37 mouse cellular contexts compared by ENCODE assay signal in genomic region chr1:38969116-38969515, GRCm38 (mm10). TPM values are rescaled to one million over a fixed set of nuclear protein-coding genes. Genes with fewer than 3 reads are reported as not detected.
DNase-seq lines count a peak whose midpoint lies in the region; ATAC-seq lines count a peak whose summit lies in the region.
"Had no signal": no experiment of that assay in that cellular context is flagged by ENCODE, and none has a peak within 500 bp of the region (broad histone marks: within the 10 kb centered on the region; RNA-seq: fewer than 3 reads in every experiment).

No protein-coding gene starts in this region.

- H3K27me3 ChIP-seq in liver, embryonic 12.5 days (replicated peaks): no peaks in the 10 kb centered on the region
- H3K27me3 ChIP-seq: heart, embryonic 13.5 days; hindbrain, embryonic 12.5 days; hindbrain, embryonic 15.5 days had no signal

- ATAC-seq in erythroid progenitor cell, adult 5-6 weeks (replicated peaks; ENCODE audit: low FRiP score, poor library complexity, severe bottlenecking): 0 out of 2 replicates have a peak, but pooled peaks have one; percentile 25
- no peak for ATAC-seq in liver, embryonic 12.5 days
- ATAC-seq: CD4-positive, CD25-positive, alpha-beta regulatory T cell, adult 4 months; forebrain, embryonic 14.5 days; forebrain, postnatal 0 days; intestine, postnatal 0 days had no signal

- H3K4me2 ChIP-seq in liver, embryonic 12.5 days: no peak overlapping the region
- H3K4me2 ChIP-seq: embryonic facial prominence, embryonic 13.5 days; heart, embryonic 13.5 days; hindbrain, embryonic 12.5 days; hindbrain, embryonic 15.5 days had no signal

- WGBS in liver, embryonic 12.5 days (ENCODE audit: insufficient replicate concordance): 77% methylated on average over 1 of the region's 1 CpGs

- intact Hi-C loops in heart, postnatal 10 days (cut with DNase I): no loop called here

- no peak overlapping the region for H3K9ac ChIP-seq in liver, embryonic 12.5 days
- H3K9ac ChIP-seq: embryonic facial prominence, embryonic 13.5 days; forebrain, postnatal 0 days; heart, embryonic 13.5 days; hindbrain, embryonic 12.5 days; hindbrain, embryonic 15.5 days had no signal

- H3K36me3 ChIP-seq in liver, embryonic 12.5 days: no peaks in the 10 kb centered on the region
- H3K36me3 ChIP-seq: embryonic facial prominence, embryonic 10.5 days; embryonic facial prominence, embryonic 13.5 days; forebrain, embryonic 10.5 days; heart, embryonic 10.5 days; heart, embryonic 13.5 days; hindbrain, embryonic 12.5 days; hindbrain, embryonic 15.5 days had no signal

- no peak overlapping the region for H3K27ac ChIP-seq in liver, embryonic 12.5 days
- H3K27ac ChIP-seq: embryonic facial prominence, embryonic 10.5 days; embryonic facial prominence, embryonic 13.5 days; forebrain, embryonic 10.5 days; gastrocnemius, adult 2 months; heart, adult 2 months; heart, embryonic 10.5 days; heart, embryonic 13.5 days; hindbrain, embryonic 12.5 days; hindbrain, embryonic 15.5 days had no signal

- no peaks in the 10 kb centered on the region for H3K4me1 ChIP-seq in liver, embryonic 12.5 days
- H3K4me1 ChIP-seq: embryonic facial prominence, embryonic 10.5 days; embryonic facial prominence, embryonic 13.5 days; forebrain, embryonic 10.5 days; heart, embryonic 10.5 days; heart, embryonic 13.5 days; hindbrain, embryonic 12.5 days; hindbrain, embryonic 15.5 days had no signal

- H3K4me3 ChIP-seq in liver, embryonic 12.5 days: no peak overlapping the region
- H3K4me3 ChIP-seq: embryonic facial prominence, embryonic 10.5 days; embryonic facial prominence, embryonic 13.5 days; erythroblast, embryonic 14.5 days; forebrain, embryonic 10.5 days; gastrocnemius, adult 2 months; heart, adult 2 months; heart, embryonic 10.5 days; heart, embryonic 13.5 days; hindbrain, embryonic 12.5 days; hindbrain, embryonic 15.5 days had no signal

- peak; percentile 79 for DNase-seq in heart, adult 11 months
- DNase-seq in heart, postnatal 10 days: no peak
- DNase-seq in MEL-GATA-1-ER (ENCODE audit: extremely low read depth, low read depth): peak; percentile 11
- DNase-seq in gastrocnemius, postnatal 10 days: no peak
- DNase-seq: adrenal gland, postnatal 10 days; adrenal gland, postnatal 36 days; B cell, adult 2 months; cerebellum, adult 18-20 months; cerebellum, adult 9-10 months; cerebellum, postnatal 25 days; forebrain, postnatal 0 days; gastrocnemius, adult 2 months; gastrocnemius, postnatal 25 days; heart, adult 2 months; kidney, adult 8-10 months had no signal

- H3K9me3 ChIP-seq in liver, embryonic 12.5 days (replicated peaks): no peaks in the 10 kb centered on the region
- H3K9me3 ChIP-seq: embryonic facial prominence, embryonic 10.5 days; embryonic facial prominence, embryonic 13.5 days; forebrain, embryonic 10.5 days; heart, embryonic 10.5 days; heart, embryonic 13.5 days; hindbrain, embryonic 12.5 days; hindbrain, embryonic 15.5 days had no signal

RNA-seq across cellular contexts. Expression of gene Pdcl3, which starts 16.3 kb away (rescaled TPM):
- 10 to 100 TPM; 96.0 to 99.9 TPM for total RNA-seq in heart, postnatal 10 days (2021)
- total RNA-seq in erythroid progenitor cell, adult 5-6 weeks (2015; ENCODE audit: low replicate concordance): 4.3 and 11.3 TPM in 2 replicates
- total RNA-seq in erythroid progenitor cell, adult 5-6 weeks (2017; ENCODE audit: low replicate concordance): 9.1 and 18.5 TPM in 2 replicates
- polyA plus RNA-seq in liver, embryonic 12.5 days (2016; fragmentation: Nextera tagmentation; extraction: Ambion mirVana): 61.0 TPM in 2 replicates
- total RNA-seq in gastrocnemius, postnatal 10 days (2021): 10 to 100 TPM; 88.6 to 89.5 TPM

RNA-seq across cellular contexts. Expression of gene Nms, which starts 30.2 kb away (rescaled TPM):
- total RNA-seq in heart, postnatal 10 days (2021): not detected
- total RNA-seq in erythroid progenitor cell, adult 5-6 weeks (2015; ENCODE audit: low replicate concordance): not detected in 2 replicates
- not detected in 2 replicates for total RNA-seq in erythroid progenitor cell, adult 5-6 weeks (2017; ENCODE audit: low replicate concordance)
- not detected in 2 replicates for polyA plus RNA-seq in liver, embryonic 12.5 days (2016; fragmentation: Nextera tagmentation; extraction: Ambion mirVana)
- total RNA-seq in gastrocnemius, postnatal 10 days (2021): not detected
- total RNA-seq: adrenal gland, adult 18-20 months; adrenal gland, postnatal 10 days; adrenal gland, postnatal 36 days; common myeloid progenitor, adult 5-6 weeks; ES-E14; gastrocnemius, adult 2 months; gastrocnemius, postnatal 25 days; heart, adult 2 months; heart, postnatal 25 days; hematopoietic stem cell, adult 5-6 weeks had no signal
- polyA plus RNA-seq: CD4-positive, CD25-positive, alpha-beta regulatory T cell, adult 4 months; embryonic facial prominence, embryonic 10.5 days; embryonic facial prominence, embryonic 13.5 days; erythroblast, embryonic 14.5 days; forebrain, embryonic 10.5 days; frontal cortex, adult 2 months; gonadal fat pad, adult 2 months; heart, adult 2 months; heart, embryonic 10.5 days; heart, embryonic 13.5 days; heart, embryonic 16.5 days; intestine, embryonic 14.5 days; intestine, postnatal 0 days had no signal

Comparison
In these comparisons a context has a peak if more than half of its experiments do, and no peak if none do; other contexts are left out.
1. DNase-seq: peak in heart, adult 11 months (single experiment) and MEL-GATA-1-ER (single experiment); none in heart, postnatal 10 days (0 of 2) and gastrocnemius, postnatal 10 days (single experiment).
2. RNA of gene Pdcl3, which starts 16.3 kb away (total RNA-seq): 96.0 to 99.9 TPM in heart, postnatal 10 days and 88.6 to 89.5 TPM in gastrocnemius, postnatal 10 days; 4.3 to 18.5 TPM in erythroid progenitor cell, adult 5-6 weeks; every median in the first group is over 4 times any median in the second.